Mouse (Mus musculus): ENCODE data around the gene Ppp1r9b. TPM values are rescaled to one million over a fixed set of nuclear protein-coding genes. Genes with fewer than 3 reads are reported as not detected.

Ppp1r9b gene
- polyA plus RNA-seq, 1 experiment from 2014 or later = 7.6 TPM

DNA sequence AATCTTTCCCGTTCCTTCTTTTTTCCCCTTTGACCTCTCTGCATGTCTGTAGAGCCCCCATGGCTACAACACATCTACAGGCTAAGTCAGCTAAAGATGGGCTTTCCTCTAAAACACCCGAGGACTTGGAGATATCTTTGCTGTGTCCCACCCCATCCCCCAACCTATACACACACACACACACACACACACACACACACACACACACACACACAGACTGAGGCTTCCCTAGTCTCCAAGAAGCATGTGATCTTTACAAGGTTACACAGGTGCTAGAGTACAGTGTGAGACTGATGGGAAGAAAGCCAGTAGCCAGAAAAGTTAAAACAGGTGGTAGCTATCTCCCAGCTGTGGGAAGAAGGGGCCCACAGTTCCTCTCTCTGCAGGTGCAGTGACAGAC is 4.4 kb upstream of the Ppp1r9b start:
- H3K27ac ChIP-seq (ENCODE audit: low read length) = no peak overlapping the region
- no peak overlapping the region for H3K9ac ChIP-seq (ENCODE audit: low read depth, low read length)
- no peak overlapping the region for H3K4me2 ChIP-seq (ENCODE audit: low read depth, low read length)
- no peaks in the 10 kb centered on the region for H3K27me3 ChIP-seq (ENCODE audit: control insufficient read depth, insufficient read depth, low read depth, low read length)
- WGBS (ENCODE audit: insufficient replicate concordance) = 47% methylated on average over 2 of the region's 2 CpGs
- no peak overlapping the region for H3K4me3 ChIP-seq (ENCODE audit: low read depth, low read length)
- H3K36me3 ChIP-seq (ENCODE audit: control insufficient read depth, insufficient read depth) = no peaks in the 10 kb centered on the region
- H3K9me3 ChIP-seq (replicated peaks; ENCODE audit: control insufficient read depth, low read length) = no peaks in the 10 kb centered on the region
- no peak for ATAC-seq (ENCODE audit: low read depth)
- H3K4me1 ChIP-seq (ENCODE audit: control insufficient read depth, low read depth, low read length) = peaks cover 52% of the 10 kb centered on the region

DNA sequence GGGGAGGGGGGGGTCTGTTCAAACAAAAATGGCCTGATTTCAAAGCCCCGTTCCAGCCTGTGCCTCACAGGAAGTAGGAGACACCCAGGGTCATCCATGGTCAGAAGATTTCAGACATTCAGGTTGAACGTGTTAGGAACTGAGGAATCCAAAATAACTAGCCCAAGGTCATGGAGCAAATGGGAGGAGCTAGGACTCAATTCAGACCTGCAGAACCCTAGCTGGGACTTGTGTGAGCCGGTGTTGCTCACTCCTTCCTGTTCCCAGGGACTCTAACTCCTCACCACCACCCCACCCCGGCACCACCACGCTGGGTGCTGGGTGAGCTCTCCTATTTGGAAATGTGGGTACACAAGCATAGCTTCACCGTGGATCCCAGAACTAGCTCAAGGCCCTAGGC is 3.5 kb upstream of the Ppp1r9b start:
- Histone ChIP-seq H3K27me3 (ENCODE audit: control insufficient read depth, insufficient read depth, low read depth, low read length) (no peaks in the 10 kb centered on the region), H3K4me3 (ENCODE audit: low read depth, low read length) (no peak overlapping the region), H3K9ac (ENCODE audit: low read depth, low read length) (0 out of 2 replicates have a peak overlapping the region, but pooled peaks have one; percentile 4), H3K4me1 (ENCODE audit: control insufficient read depth, low read depth, low read length) (peaks cover 58% of the 10 kb centered on the region), H3K4me2 (ENCODE audit: low read depth, low read length) (no peak overlapping the region), H3K36me3 (ENCODE audit: control insufficient read depth, insufficient read depth) (no peaks in the 10 kb centered on the region), H3K9me3 (replicated peaks; ENCODE audit: control insufficient read depth, low read length) (no peaks in the 10 kb centered on the region), H3K27ac (ENCODE audit: low read length) (0 out of 2 replicates have a peak overlapping the region, but pooled peaks have one; percentile 27)
- no peak for ATAC-seq (ENCODE audit: low read depth)
- WGBS (ENCODE audit: insufficient replicate concordance) = 49% methylated on average over 6 of the region's 6 CpGs

- 60% methylated on average over 8 of the region's 8 CpGs for WGBS (ENCODE audit: insufficient replicate concordance)
- Histone ChIP-seq H3K27me3 (ENCODE audit: control insufficient read depth, insufficient read depth, low read depth, low read length) (no peaks in the 10 kb centered on the region), H3K4me2 (ENCODE audit: low read depth, low read length) (0 out of 2 replicates have a peak overlapping the region, but pooled peaks have one; percentile 3), H3K9me3 (replicated peaks; ENCODE audit: control insufficient read depth, low read length) (no peaks in the 10 kb centered on the region), H3K36me3 (ENCODE audit: control insufficient read depth, insufficient read depth) (no peaks in the 10 kb centered on the region), H3K4me3 (ENCODE audit: low read depth, low read length) (no peak overlapping the region), H3K4me1 (ENCODE audit: control insufficient read depth, low read depth, low read length) (peaks cover 62% of the 10 kb centered on the region), H3K9ac (ENCODE audit: low read depth, low read length) (no peak overlapping the region), H3K27ac (ENCODE audit: low read length) (0 out of 2 replicates have a peak overlapping the region, but pooled peaks have one; percentile 13)
- ATAC-seq (ENCODE audit: low read depth) = no peak
These were observed 3.0 kb upstream of the Ppp1r9b start for GRCm38 (mm10) chr11:94987851-94988250.

DNA sequence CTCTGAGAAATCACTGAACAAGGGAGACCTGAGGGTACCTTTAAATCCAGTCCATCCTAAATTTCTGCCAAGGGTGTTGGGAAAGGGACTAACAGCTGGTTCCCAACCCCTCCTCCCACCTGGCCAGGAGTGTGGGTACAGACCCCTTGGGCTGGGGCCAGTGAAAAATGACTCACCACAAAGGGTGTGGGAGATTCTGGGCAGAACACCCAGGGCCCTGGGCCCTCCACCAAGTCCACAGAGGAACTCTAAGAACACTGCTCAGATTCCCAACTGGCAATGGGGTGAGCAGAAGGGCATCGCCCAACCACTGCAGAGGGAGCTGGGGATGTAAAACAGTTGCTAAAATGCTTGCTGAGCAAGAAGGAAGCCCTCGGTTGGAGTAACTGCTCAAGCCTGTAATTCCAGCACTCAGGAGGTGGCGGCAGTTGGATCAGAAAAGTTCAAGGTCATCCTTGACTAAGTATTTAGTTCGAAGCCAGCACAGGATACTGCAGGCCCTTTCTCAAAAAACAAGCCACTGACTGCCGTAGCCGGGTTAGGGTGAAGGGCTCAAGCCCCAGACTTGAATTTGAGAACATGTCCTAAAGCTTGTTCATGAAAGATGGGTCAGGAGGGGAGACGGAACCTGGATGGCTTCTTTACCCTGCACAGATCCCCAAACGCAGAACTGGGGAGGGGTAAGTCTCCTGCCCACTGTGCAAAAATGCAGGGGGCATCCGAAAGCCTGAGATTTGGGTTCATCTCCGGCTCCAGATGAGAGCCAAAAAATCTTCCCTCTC is 1.9 kb upstream of the Ppp1r9b start:
- Histone ChIP-seq H3K4me1 (ENCODE audit: control insufficient read depth, low read depth, low read length) (peaks cover 73% of the 10 kb centered on the region), H3K27ac (ENCODE audit: low read length) (peak overlapping the region; percentile 66)

GRCm38 (mm10) chr11:94989562-94990017 is 1.2 kb upstream of the Ppp1r9b start:
- H3K36me3 ChIP-seq (ENCODE audit: control insufficient read depth, insufficient read depth) = no peaks in the 10 kb centered on the region
- H3K9ac ChIP-seq (ENCODE audit: low read depth, low read length) = peak overlapping the region; percentile 87
- H3K27me3 ChIP-seq (ENCODE audit: control insufficient read depth, insufficient read depth, low read depth, low read length) = no peaks in the 10 kb centered on the region
- H3K4me2 ChIP-seq (ENCODE audit: low read depth, low read length) = peak overlapping the region; percentile 97
- H3K27ac ChIP-seq (ENCODE audit: low read length) = peak overlapping the region; percentile 66
- H3K4me1 ChIP-seq (ENCODE audit: control insufficient read depth, low read depth, low read length) = peaks cover 74% of the 10 kb centered on the region
- H3K9me3 ChIP-seq (replicated peaks; ENCODE audit: control insufficient read depth, low read length) = no peaks in the 10 kb centered on the region
- H3K4me3 ChIP-seq (ENCODE audit: low read depth, low read length) = peak overlapping the region; percentile 84
- WGBS (ENCODE audit: insufficient replicate concordance) = 0% methylated on average over 12 of the region's 12 CpGs
- ATAC-seq (ENCODE audit: low read depth) = peak; percentile 46

More for the DNA sequence above, 1.9 kb upstream of the Ppp1r9b start:
- Histone ChIP-seq H3K27me3 (ENCODE audit: control insufficient read depth, insufficient read depth, low read depth, low read length) (no peaks in the 10 kb centered on the region), H3K9me3 (replicated peaks; ENCODE audit: control insufficient read depth, low read length) (no peaks in the 10 kb centered on the region), H3K4me3 (ENCODE audit: low read depth, low read length) (peak overlapping the region; percentile 84), H3K9ac (ENCODE audit: low read depth, low read length) (peak overlapping the region; percentile 87), H3K36me3 (ENCODE audit: control insufficient read depth, insufficient read depth) (no peaks in the 10 kb centered on the region), H3K4me2 (ENCODE audit: low read depth, low read length) (peak overlapping the region; percentile 97)
- 35% methylated on average over 10 of the region's 10 CpGs for WGBS (ENCODE audit: insufficient replicate concordance)
- no peak for ATAC-seq (ENCODE audit: low read depth)

- Histone ChIP-seq H3K4me1 (ENCODE audit: control insufficient read depth, low read depth, low read length) (peaks cover 74% of the 10 kb centered on the region), H3K4me2 (ENCODE audit: low read depth, low read length) (peak overlapping the region; percentile 97), H3K36me3 (ENCODE audit: control insufficient read depth, insufficient read depth) (no peaks in the 10 kb centered on the region), H3K9me3 (replicated peaks; ENCODE audit: control insufficient read depth, low read length) (no peaks in the 10 kb centered on the region), H3K27ac (ENCODE audit: low read length) (peak overlapping the region; percentile 48), H3K9ac (ENCODE audit: low read depth, low read length) (peak overlapping the region; percentile 87), H3K4me3 (ENCODE audit: low read depth, low read length) (peak overlapping the region; percentile 84), H3K27me3 (ENCODE audit: control insufficient read depth, insufficient read depth, low read depth, low read length) (no peaks in the 10 kb centered on the region)
- no peak for ATAC-seq (ENCODE audit: low read depth)
- 32% methylated on average over 6 of the region's 6 CpGs for WGBS (ENCODE audit: insufficient replicate concordance)
These were observed 610 bp upstream of the Ppp1r9b start for GRCm38 (mm10) chr11:94990102-94990748.

DNA sequence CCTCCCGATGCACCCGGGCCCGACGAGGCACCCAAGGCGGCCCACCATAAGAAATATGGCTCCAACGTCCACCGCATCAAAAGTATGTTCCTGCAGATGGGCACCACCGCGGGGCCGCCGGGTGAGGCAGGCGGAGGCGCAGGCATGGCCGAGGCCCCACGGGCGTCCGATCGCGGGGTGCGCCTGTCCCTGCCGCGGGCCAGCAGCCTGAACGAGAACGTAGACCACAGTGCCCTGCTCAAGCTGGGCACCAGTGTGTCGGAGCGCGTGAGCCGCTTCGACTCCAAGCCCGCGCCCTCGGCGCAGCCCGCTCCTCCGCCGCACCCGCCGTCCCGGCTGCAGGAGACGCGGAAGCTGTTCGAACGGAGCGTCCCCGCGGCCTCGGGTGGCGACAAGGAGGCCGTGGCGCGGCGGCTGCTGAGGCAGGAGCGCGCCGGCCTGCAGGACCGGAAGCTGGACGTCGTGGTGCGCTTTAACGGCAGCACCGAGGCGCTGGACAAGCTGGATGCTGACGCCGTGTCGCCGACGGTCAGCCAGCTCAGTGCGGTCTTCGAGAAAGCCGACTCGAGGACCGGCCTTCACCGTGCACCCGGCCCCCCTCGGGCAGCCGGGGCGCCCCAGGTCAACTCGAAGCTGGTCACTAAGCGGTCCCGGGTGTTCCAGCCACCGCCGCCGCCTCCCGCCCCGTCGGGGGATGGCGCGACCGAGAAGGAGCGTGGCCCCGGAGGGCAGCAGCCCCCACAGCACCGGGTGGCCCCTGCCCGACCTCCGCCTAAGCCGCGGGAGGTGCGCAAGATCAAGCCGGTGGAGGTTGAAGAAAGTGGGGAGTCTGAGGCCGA is 1.0 kb downstream of the Ppp1r9b start:
- ATAC-seq (ENCODE audit: low read depth) = peak; percentile 15
- H3K27me3 ChIP-seq (ENCODE audit: control insufficient read depth, insufficient read depth, low read depth, low read length) = no peaks in the 10 kb centered on the region

DNA sequence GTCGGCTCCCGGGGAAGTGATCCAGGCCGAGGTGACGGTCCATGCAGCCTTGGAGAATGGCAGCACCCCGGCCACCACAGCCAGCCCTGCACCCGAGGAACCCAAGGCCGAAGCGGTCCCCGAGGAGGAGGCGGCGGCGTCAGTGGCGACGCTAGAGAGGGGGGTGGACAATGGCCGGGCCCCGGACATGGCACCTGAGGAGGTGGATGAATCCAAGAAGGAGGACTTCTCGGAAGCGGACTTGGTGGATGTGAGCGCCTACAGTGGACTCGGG is 1.6 kb downstream of the Ppp1r9b start:
- no peak for ATAC-seq (ENCODE audit: low read depth)
- WGBS (ENCODE audit: insufficient replicate concordance) = 2% methylated on average over 20 of the region's 20 CpGs
- peaks cover 88% of the 10 kb centered on the region for H3K4me1 ChIP-seq (ENCODE audit: control insufficient read depth, low read depth, low read length)

More for the DNA sequence above, 1.0 kb downstream of the Ppp1r9b start:
- H3K4me3 ChIP-seq (ENCODE audit: low read depth, low read length) = peak overlapping the region; percentile 84
- under 1% methylated on average over 91 of the region's 99 CpGs for WGBS (ENCODE audit: insufficient replicate concordance)
- peak overlapping the region; percentile 97 for H3K4me2 ChIP-seq (ENCODE audit: low read depth, low read length)
- H3K9me3 ChIP-seq (replicated peaks; ENCODE audit: control insufficient read depth, low read length) = no peaks in the 10 kb centered on the region
- H3K36me3 ChIP-seq (ENCODE audit: control insufficient read depth, insufficient read depth) = no peaks in the 10 kb centered on the region; the same call in 1 of the 2 replicates
- peaks cover 87% of the 10 kb centered on the region for H3K4me1 ChIP-seq (ENCODE audit: control insufficient read depth, low read depth, low read length)
- peak overlapping the region; percentile 87 for H3K9ac ChIP-seq (ENCODE audit: low read depth, low read length)
- H3K27ac ChIP-seq (ENCODE audit: low read length) = peak overlapping the region; percentile 77

More for the DNA sequence above, 1.6 kb downstream of the Ppp1r9b start:
- no peaks in the 10 kb centered on the region for H3K9me3 ChIP-seq (replicated peaks; ENCODE audit: control insufficient read depth, low read length)
- peak overlapping the region; percentile 84 for H3K4me3 ChIP-seq (ENCODE audit: low read depth, low read length)
- H3K9ac ChIP-seq (ENCODE audit: low read depth, low read length) = peak overlapping the region; percentile 87
- H3K36me3 ChIP-seq (ENCODE audit: control insufficient read depth, insufficient read depth) = no peaks in the 10 kb centered on the region; the same call in 1 of the 2 replicates
- H3K4me2 ChIP-seq (ENCODE audit: low read depth, low read length) = peak overlapping the region; percentile 97
- no peaks in the 10 kb centered on the region for H3K27me3 ChIP-seq (ENCODE audit: control insufficient read depth, insufficient read depth, low read depth, low read length)
- peak overlapping the region; percentile 77 for H3K27ac ChIP-seq (ENCODE audit: low read length)

All from liver, embryonic 16.5 days (tissue).